Comparison of ENCODE assay signal across 11 mouse cellular contexts in the genomic region with DNA sequence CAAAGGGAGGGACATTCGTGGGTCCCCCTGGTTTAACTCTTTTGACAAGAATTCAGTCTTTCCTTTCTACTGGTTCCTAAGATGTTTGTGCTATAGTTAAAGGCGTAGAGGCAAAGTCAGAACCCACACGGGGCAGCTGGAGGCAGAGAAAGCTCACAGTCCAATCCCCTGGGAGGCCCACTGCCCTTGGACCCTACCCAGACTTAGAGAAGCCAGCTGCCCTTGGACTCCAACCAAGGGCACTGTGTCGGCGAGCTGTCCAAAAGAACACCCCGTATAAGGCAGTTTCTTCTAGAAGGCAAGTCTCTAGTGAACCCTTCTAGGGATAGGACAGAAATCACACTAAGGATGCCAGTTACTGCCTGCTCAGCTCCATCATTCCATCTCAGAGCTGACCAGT. TPM values are rescaled to one million over a fixed set of nuclear protein-coding genes. Genes with fewer than 3 reads are reported as not detected.
DNase-seq lines count a peak whose midpoint lies in the region; ATAC-seq and TF ChIP-seq lines count a peak whose summit lies in the region.
"Had no signal": no experiment of that assay in that cellular context is flagged by ENCODE, and none has a peak within 500 bp of the region (broad histone marks: within the 10 kb centered on the region; RNA-seq: fewer than 3 reads in every experiment).

No protein-coding gene starts in this region.

- H3K4me2 ChIP-seq in heart, embryonic 12.5 days = no peak overlapping the region
- no peak overlapping the region for H3K4me2 ChIP-seq in kidney, embryonic 16.5 days (replicated peaks; ENCODE audit: low read depth, low read length)
- H3K4me2 ChIP-seq in liver, postnatal 0 days (ENCODE audit: low read depth, low read length) = no peak overlapping the region
- H3K4me2 ChIP-seq: forebrain, embryonic 13.5 days; hindbrain, embryonic 14.5 days had no signal

- H3K79me2 ChIP-seq in heart, adult 2 months (replicated peaks; ENCODE audit: control insufficient read depth, insufficient read depth, low read length) = peaks cover 1% of the 10 kb centered on the region; the same call in 1 of the 2 replicates

- no peak overlapping the region for H3K9ac ChIP-seq in heart, adult 2 months (ENCODE audit: low read depth, low read length)
- H3K9ac ChIP-seq in heart, embryonic 12.5 days = no peak overlapping the region
- 0 out of 2 replicates have a peak overlapping the region, but pooled peaks have one; percentile 2 for H3K9ac ChIP-seq in kidney, embryonic 16.5 days (replicated peaks; ENCODE audit: low read length)
- H3K9ac ChIP-seq in liver, postnatal 0 days (replicated peaks) = no peak overlapping the region
- H3K9ac ChIP-seq: forebrain, embryonic 13.5 days; hindbrain, embryonic 14.5 days had no signal

- TF ChIP-seq CTCF in heart, adult 2 months (IDR thresholded peaks at IDR 0.05) = no peak
- no peak for TF ChIP-seq CTCF in liver, postnatal 0 days (IDR thresholded peaks at IDR 0.05; ENCODE audit: low read depth)

- H3K4me3 ChIP-seq in heart, adult 2 months = no peak overlapping the region
- H3K4me3 ChIP-seq in heart, embryonic 12.5 days = no peak overlapping the region
- H3K4me3 ChIP-seq in kidney, embryonic 16.5 days (ENCODE audit: low read length) = no peak overlapping the region
- no peak overlapping the region for H3K4me3 ChIP-seq in liver, postnatal 0 days (ENCODE audit: low read depth, low read length)
- H3K4me3 ChIP-seq: forebrain, embryonic 13.5 days; megakaryocyte, embryonic 14.5 days had no signal

- 35% methylated on average over 6 of the region's 6 CpGs for WGBS in heart, adult 2 months
- 59% methylated on average over 6 of the region's 6 CpGs for WGBS in heart, embryonic 12.5 days
- WGBS in kidney, embryonic 16.5 days = 73% methylated on average over 6 of the region's 6 CpGs
- WGBS in liver, postnatal 0 days (ENCODE audit: insufficient replicate concordance) = 71% methylated on average over 6 of the region's 6 CpGs

- peaks cover 27% of the 10 kb centered on the region for H3K4me1 ChIP-seq in heart, adult 2 months (ENCODE audit: control insufficient read depth, insufficient read depth, low read length)
- peaks cover 47% of the 10 kb centered on the region for H3K4me1 ChIP-seq in heart, embryonic 12.5 days (replicated peaks)
- H3K4me1 ChIP-seq in kidney, embryonic 16.5 days (ENCODE audit: insufficient read depth, low read length) = peaks cover 56% of the 10 kb centered on the region
- no peaks in the 10 kb centered on the region for H3K4me1 ChIP-seq in liver, postnatal 0 days (ENCODE audit: insufficient read depth)
- H3K4me1 ChIP-seq: megakaryocyte, embryonic 14.5 days had no signal

- no peaks in the 10 kb centered on the region for H3K9me3 ChIP-seq in heart, embryonic 12.5 days (replicated peaks)
- H3K9me3 ChIP-seq in kidney, embryonic 16.5 days (ENCODE audit: low read length) = no peaks in the 10 kb centered on the region
- H3K9me3 ChIP-seq in liver, postnatal 0 days (ENCODE audit: low read length) = no peaks in the 10 kb centered on the region
- H3K9me3 ChIP-seq: forebrain, embryonic 13.5 days; megakaryocyte, embryonic 14.5 days had no signal

- peak overlapping the region; percentile 65 for H3K27ac ChIP-seq in heart, adult 2 months
- no peak overlapping the region for H3K27ac ChIP-seq in heart, embryonic 12.5 days (ENCODE audit: poor library complexity, severe bottlenecking)
- H3K27ac ChIP-seq in kidney, embryonic 16.5 days (ENCODE audit: low read length) = peak overlapping the region; percentile 45
- H3K27ac ChIP-seq in liver, postnatal 0 days (ENCODE audit: low read depth) = no peak overlapping the region
- H3K27ac ChIP-seq: forebrain, embryonic 13.5 days; hindbrain, embryonic 14.5 days had no signal

- ATAC-seq in heart, embryonic 12.5 days (ENCODE audit: insufficient number of reproducible peaks, low FRiP score) = no peak
- ATAC-seq in kidney, embryonic 16.5 days (ENCODE audit: low FRiP score, low TSS enrichment) = peak; percentile 39; the same call in 1 of the 2 replicates
- no peak for ATAC-seq in liver, postnatal 0 days
- ATAC-seq: forebrain, embryonic 13.5 days had no signal

- H3K36me3 ChIP-seq in heart, adult 2 months (ENCODE audit: control insufficient read depth, insufficient read depth, low read length) = peaks cover 29% of the 10 kb centered on the region
- no peaks in the 10 kb centered on the region for H3K36me3 ChIP-seq in heart, embryonic 12.5 days
- H3K36me3 ChIP-seq in kidney, embryonic 16.5 days (ENCODE audit: insufficient read depth, low read length) = no peaks in the 10 kb centered on the region
- H3K36me3 ChIP-seq in liver, postnatal 0 days (replicated peaks; ENCODE audit: insufficient read depth, low read length) = no peaks in the 10 kb centered on the region

- TF ChIP-seq EP300 in heart, adult 2 months (IDR thresholded peaks at IDR 0.05; ENCODE audit: insufficient read depth, low read depth, low read length) = 0 out of 2 replicates have a peak, but pooled peaks have one; percentile 31
- TF ChIP-seq EP300 in liver, postnatal 0 days (IDR thresholded peaks at IDR 0.05; ENCODE audit: low read depth) = no peak

- intact Hi-C loops in heart, adult 2 months (cut with DNase I) = loop anchor here (2.0 kb wide), 1 partner anchor 44 kb away; no protein-coding TSS in a partner anchor

- DNase-seq in heart, adult 2 months = peak; percentile 66 to 67
- peak; percentile 63 to 70 for DNase-seq in adrenal gland, postnatal 36 days
- peak; percentile 64 for DNase-seq in ovary, postnatal 36 days (ENCODE audit: low spot score)
- no peak for DNase-seq in urinary bladder, adult 18-20 months (ENCODE audit: low spot score in 2 of 2)
- DNase-seq in liver, postnatal 0 days = no peak
- no peak for DNase-seq in frontal cortex, postnatal 10 days (ENCODE audit: low spot score in 2 of 2)

- TF ChIP-seq POLR2A in heart, adult 2 months (IDR thresholded peaks at IDR 0.05; ENCODE audit: insufficient read depth, low read depth, low read length) = no peak

- H3K27me3 ChIP-seq in heart, adult 2 months (ENCODE audit: control insufficient read depth, insufficient read depth, low read length) = no peaks in the 10 kb centered on the region
- peaks cover 42% of the 10 kb centered on the region for H3K27me3 ChIP-seq in heart, embryonic 12.5 days (replicated peaks)
- no peaks in the 10 kb centered on the region for H3K27me3 ChIP-seq in kidney, embryonic 16.5 days (ENCODE audit: insufficient read depth, low read length)
- no peaks in the 10 kb centered on the region for H3K27me3 ChIP-seq in liver, postnatal 0 days (ENCODE audit: insufficient read depth, low read length)

RNA-seq across cellular contexts. Expression of a gene that starts 7.0 kb away (rescaled TPM):
- total RNA-seq in heart, adult 2 months (2021) = 100 to 1,000 TPM; 174 to 205 TPM
- polyA plus RNA-seq in heart, adult 2 months (2012; rRNA removed) = 342 and 353 TPM in 2 replicates
- polyA plus RNA-seq in heart, embryonic 12.5 days (2016; fragmentation: Nextera tagmentation; extraction: Ambion mirVana) = 38.3 and 39.9 TPM in 2 replicates
- total RNA-seq in adrenal gland, postnatal 36 days (2021) = 100 to 1,000 TPM; 862 to 986 TPM
- 455 and 475 TPM in 2 replicates for polyA plus RNA-seq in kidney, embryonic 16.5 days (2015; fragmentation: Nextera tagmentation; extraction: Ambion mirVana)
- 89.6 and 97.3 TPM in 2 replicates for polyA plus RNA-seq in liver, postnatal 0 days (2015; fragmentation: Nextera tagmentation; extraction: Ambion mirVana)

Comparison
In these comparisons a context has a peak if more than half of its experiments do, and no peak if none do; other contexts are left out.
1. H3K27ac ChIP-seq: peak in heart, adult 2 months (single experiment) and kidney, embryonic 16.5 days (single experiment); none in heart, embryonic 12.5 days (single experiment) and liver, postnatal 0 days (single experiment).
2. DNase-seq: peak in heart, adult 2 months (2 of 2), adrenal gland, postnatal 36 days (2 of 2) and ovary, postnatal 36 days (single experiment); none in urinary bladder, adult 18-20 months (0 of 2), liver, postnatal 0 days (single experiment) and frontal cortex, postnatal 10 days (0 of 2).